Mouse (Mus musculus): ENCODE data around the gene Mgp.
"Not testable (repeated sequence)": the region's sequence is repeated elsewhere in the genome, so short reads cannot be mapped to it uniquely, and the experiment has no call there.

Mgp gene

DNA sequence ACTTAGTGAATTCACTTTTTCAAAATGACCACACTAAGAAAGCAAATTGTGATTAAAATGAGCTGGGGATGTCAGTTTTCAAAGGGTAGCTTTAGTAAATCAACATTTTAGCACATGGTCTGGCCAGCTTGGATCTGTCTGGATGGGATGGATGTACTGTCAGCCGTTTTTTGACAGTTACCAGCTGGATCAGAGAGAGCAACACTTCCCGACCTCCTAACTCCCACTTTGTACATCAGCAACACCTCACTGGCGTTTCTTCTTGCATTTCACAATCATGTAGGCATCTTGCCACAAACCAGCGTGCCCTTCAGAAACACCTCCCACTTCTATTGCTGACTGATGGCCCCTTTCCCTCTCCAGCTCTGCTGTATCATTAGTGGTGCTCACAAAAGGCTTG is 22.6 kb upstream of the Mgp start:
- DNase-seq (ENCODE audit: low spot score), result no peak

DNA sequence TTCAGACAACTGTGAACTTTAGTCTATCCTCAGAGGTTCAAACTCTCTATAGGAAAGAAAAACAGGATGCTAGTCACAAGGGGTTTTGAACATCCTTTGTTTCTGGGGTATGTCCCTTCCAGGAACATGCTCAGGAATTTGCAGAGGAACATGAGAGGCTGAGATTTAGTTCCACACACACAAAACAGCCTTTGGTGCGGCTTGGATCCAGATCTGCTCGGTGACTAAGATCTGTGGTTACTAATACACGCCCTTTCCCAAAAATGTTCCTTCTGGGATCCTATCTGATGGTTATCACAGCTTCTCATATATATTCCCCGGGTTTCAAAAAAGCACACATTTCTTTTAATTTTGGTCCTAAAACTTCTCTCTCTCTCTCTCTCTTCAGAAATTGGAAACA is 22.2 kb upstream of the Mgp start:
- no peak for DNase-seq (ENCODE audit: low spot score)

DNA sequence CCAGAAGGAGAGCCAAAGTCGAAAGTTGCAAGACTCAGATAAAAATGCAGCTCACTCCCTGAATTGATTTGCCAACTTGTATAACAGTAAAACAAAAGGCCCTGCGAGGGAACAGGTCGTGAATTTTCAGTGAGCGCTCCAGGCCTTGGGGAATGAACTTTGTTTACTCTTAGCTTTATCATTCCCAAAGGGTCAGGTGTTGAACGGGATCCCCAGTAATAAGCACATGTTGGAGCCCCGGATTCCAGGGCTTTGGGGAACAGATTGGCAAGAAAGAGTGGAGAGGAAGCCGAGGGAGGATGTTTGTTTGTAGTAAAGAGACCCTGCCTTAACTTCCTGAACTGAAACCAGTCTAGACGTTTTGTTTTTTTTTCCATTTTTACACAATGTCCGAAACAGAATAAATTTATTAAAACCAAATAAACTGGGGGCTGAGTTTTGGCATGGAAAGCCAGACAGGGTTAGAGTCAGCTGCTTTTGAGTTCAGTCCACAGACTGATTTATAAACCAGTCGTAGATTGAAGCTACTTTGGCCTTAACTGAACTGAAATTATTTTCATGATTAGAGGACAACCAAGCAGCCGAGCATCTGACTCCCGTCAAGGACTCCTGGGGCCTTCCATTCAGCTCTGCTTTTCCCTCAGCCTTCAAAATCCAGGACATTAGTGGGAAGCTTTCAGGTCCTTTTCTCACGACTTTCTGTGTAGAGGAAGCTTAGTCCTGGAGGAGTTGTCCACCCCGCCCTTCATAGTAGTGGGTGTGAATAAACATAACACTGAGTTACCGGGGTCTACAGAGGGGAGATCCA is 19.1 kb upstream of the Mgp start:
- no peak for DNase-seq (ENCODE audit: low spot score)

DNA sequence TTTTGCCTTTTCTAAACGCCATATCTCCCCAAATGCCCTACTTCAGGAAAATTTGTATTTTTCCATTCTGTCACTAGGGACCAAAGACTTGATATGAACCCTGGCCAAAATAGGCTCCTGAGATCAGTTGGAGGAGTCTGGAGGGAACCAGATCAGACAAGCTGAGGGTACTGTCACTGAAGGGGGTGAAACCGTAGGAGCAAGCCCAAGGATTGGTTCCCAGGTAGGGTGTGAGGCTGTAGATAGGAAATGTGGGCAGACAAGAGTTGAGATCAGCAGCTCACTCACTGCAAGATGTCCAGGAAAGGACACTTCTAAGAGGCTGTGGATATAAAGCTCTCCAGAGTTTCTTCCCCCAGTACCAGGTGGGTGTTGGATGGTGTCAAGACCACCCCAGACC is 16.4 kb upstream of the Mgp start:
- no peak for DNase-seq (ENCODE audit: low spot score)

DNA sequence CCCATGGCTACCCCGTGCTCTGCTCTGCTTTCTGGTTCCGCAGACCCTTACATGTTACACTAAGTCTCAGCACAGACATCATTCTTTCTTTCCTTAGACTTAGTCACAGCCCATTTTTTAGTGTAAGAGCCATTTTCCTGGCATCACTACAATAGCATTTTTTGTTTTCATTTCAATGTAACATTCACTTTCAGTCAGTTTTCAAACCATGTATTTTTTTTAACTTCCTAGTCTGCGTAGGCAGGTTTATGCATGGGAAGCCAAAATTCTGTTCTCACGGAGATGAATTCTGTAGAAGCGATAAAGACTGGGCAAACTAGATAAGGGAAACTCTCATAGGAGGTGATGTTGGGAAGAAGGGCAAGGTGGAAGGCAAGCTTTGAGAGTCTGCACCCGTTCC is 13.9 kb upstream of the Mgp start:
- DNase-seq (ENCODE audit: low spot score), result no peak

DNA sequence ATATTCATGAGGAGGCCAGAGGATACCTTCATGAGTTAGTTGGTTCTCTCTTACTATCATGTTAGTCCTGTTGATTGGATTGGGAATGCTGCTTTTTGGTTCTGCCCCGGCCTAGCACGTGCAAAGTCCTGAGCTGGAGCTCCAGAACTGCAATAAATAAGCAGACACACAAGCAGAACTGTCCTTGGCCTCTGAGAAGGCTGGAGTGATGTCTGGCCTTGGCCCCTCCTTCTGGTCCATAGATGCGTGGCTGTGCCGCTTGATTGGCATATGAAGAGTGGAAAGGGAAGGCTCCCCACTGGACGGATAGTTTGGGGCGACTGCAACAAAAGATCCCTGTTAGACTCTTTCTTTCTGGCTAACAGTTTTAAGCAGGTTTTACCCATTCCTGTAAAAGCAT is 13.4 kb upstream of the Mgp start:
- DNase-seq (ENCODE audit: low spot score), result no peak

DNA sequence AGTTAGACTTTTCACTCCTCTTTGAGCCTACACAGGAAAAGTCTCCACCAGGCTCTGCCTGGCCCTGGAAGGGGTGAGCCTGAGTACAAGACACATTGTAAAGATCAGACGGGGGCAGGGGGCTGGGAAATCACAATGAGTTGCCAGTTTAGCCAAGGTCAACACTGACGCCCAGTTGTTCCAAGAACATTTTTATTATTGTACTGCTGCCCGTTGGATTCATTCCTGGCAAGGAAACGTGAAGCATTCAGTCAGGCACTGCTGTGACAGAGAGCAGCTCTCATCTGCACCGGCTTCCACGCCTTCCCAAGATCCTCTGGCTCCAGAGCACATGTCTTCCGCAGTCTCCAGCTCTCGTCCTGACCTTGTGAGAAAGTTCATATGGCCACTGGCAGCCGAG is 12.2 kb upstream of the Mgp start:
- DNase-seq (ENCODE audit: low spot score), result peak; percentile 23

DNA sequence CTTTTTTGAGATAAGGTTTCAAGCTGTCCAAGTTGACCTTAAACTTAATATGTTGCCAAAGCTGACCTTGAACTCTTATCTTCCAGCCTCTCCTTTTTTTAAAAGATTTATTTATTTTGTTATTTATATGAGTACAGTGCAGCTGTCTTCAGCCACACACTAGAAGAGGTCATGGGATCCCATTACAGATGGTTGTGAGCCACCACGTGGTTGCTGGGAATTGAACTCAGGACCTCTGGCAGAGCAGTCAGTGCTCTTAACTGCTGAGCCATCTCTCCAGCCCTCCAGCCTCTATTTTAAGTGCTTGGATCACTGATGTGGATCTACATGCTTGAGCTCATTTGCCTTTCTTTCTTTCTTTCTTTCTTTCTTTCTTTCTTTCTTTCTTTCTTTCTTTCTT is 9.1 kb upstream of the Mgp start:
- not testable (repeated sequence) for DNase-seq (ENCODE audit: low spot score)

DNA sequence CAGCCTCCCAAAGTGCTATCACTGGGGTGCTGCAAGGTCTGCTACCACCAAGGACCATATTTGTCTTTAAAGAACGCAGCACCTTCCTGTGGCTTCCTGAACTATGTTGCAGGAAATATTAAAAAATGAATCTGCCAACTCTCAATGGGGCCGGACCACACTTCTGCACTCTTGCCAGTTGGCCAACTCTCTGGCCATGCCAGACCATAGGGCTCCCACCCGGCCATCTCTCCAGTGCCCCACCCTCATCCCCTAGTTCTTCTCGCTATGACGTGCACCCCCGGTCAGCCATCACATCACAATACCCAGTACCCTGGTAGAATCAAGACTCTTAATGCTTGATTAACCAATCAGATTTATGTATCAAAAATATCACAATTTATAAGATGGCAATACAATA is 8.3 kb upstream of the Mgp start:
- no peak for DNase-seq (ENCODE audit: low spot score)

DNA sequence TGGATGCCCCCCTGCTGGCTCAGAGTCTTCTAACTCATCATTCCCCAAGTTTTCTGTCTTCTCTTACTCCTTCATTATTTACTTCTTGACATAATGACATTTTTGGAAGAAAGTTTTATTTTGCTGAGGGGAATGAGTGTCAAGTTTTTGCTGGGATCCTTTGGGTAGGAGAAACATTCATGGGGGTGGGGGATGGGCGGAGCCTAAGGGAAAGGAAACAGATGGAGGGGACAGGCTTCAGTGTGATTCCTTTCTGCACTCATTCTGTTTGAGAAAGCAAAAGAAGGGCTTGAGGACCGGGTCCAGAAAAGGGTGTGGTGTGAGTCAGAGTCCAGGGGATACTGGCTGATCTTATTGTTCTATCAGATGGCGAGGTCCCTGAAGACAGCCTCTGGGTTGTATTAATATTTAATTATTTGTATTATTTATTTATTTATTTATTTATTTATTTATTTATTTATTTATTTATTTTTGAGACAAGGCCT is 7.8 kb upstream of the Mgp start:
- no peak for DNase-seq (ENCODE audit: low spot score)

DNA sequence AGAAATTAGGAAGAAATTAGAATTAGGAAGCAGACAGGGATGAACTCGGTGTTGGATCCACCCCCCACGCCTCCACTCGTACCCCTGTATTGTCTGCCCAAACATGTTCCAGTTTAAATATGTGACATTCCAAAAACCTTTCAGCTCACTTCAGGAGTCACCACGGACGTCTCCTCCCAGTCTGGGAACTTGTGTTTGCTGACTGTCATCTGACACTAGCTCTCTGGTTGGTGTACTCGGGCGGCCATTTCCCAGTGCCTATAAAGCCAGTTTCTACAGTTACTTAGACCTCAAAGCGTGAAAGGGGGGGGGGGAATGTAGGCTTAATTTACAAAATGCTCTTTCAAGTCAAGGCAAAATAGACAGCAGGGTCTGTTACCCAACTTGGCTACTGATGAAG is 6.1 kb upstream of the Mgp start:
- no peak for DNase-seq (ENCODE audit: low spot score)

DNA sequence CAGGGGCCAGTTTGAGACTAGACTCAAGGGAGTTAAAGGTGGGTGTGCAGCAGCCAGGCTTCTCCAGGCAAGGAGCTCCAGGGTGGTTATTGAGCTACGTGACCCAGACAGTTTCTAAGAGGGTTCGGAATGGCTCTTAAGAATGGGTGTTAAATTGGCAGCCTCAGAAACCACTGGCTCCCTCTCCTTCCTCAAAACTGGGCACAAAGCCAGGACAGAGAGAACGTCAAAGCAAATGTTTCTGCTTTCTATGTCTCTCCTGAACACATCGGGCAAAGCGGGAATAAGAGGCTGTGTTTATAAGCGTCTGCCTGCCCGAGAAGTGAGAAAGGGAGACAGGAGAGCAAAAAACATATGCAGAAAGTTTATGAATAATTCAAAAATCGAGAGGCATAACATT is 1.0 kb downstream of the Mgp start:
- DNase-seq (ENCODE audit: low spot score), result no peak

DNA sequence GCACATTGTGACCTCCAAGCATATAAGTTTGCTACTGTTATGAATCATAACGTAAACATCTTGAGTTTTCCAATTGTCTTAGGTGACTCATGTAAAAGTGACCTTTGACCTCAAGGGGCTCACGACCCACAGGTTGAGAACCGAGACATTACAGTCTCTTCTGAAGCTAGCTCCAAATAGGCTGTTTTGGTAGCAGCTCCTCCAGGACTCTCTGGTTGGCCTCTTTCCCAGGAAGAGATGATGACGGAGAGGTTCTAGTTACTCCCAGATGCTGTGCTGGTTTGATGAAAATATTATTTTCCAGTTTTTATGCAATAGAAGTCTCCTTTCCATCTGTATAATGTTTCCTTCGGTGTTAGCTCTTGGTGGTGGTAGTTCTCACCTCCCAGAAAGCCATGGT is 6.7 kb downstream of the Mgp start:
- no peak for DNase-seq (ENCODE audit: low spot score)

DNA sequence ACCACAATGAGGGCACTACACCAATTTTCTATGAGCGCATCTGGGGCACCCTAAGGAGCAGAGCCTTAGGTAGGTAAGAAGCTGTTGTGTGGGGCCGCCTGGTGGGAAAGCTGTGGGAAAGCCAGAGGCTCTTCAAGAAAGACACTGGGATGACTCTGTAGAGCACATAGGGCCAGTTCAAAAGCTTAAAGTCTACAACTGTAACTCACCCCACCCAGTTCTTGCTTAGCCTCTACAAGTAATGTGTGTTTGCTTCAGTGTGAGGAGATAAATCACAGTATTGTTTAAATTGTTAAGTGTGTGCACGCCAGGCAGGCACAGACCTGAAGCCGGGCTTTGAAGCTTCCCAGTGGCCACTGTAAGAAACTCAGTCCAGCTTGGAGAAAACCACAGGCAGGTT is 9.5 kb downstream of the Mgp start:
- no peak for DNase-seq (ENCODE audit: low spot score)

DNA sequence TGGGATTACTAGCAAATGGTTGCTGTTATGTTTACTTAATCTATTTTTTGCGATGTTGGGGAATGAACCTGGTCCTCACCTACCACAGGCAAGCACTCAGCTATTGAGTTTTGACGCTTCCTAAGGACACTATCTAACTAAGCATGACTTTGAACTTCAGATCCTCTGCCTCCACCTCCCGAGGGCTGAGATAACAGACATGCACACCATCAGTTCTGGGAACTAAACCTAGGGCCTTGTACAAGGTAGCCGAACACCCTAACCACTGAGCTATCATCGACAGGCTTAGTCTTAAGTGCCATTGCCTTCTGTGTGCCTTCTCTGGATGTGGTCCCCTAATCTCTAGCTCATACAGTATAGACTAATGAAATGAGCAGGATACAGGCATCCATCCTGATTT is 10.3 kb downstream of the Mgp start:
- no peak for DNase-seq (ENCODE audit: low spot score)

DNA sequence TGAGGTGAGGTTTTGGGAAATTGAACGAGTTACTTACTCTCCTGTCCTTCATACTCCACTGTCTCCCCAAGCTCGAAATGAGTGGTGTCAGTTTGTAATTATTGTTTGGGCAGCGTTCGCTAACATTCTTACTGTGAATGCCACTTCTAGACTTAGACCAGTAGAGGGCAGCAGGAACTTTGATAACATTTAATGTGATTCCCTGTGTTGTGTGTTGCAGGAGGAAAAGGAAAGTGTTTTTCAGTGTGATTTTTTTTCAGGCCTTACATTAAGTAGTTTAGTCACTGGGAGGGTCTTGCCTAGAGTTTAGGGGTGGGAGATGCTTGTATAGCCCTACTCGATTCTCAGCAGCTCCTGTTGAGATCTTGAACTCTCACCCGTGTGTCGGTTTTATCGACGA is 14.6 kb downstream of the Mgp start:
- no peak for DNase-seq (ENCODE audit: low spot score)

DNA sequence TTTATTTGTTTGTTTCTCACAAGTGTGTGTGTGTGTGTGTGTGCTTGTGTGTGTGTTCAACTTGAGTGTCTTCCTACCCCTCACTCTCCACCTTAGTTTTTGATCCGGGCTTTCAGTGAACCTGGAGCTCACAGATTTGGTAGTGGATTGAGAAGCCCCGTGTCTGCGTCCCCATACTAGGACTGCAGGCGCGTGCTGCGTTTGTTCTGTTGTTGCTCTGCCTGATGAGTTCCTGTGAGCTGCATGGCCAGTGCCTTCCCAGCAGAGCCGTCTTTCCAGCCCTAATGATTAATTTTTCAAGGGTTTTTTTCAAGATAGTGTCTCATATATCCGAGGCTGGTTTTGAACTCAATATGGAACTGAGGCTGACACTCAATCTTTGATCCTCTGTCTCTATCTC is 17.2 kb downstream of the Mgp start:
- no peak for DNase-seq (ENCODE audit: low spot score)

DNA sequence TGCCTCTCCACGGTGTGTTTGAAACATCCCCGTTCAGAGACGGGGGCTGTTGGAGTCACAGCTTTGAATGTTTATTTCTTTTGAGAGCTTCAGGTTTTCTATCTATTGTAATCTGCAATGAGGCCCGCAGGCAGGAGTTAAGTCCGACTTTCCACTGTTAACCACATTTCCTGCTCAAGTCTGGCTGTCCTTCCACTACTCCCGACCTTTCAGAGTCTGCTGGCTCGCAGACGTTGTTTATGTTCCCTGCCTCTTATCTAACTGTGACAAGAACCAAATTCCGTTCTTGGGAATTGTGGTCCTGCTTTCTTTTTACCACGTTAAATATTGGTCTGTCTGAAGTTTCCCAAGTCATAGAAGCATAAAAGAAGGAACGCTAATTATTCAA is 17.8 kb downstream of the Mgp start:
- DNase-seq (ENCODE audit: low spot score), result no peak

DNA sequence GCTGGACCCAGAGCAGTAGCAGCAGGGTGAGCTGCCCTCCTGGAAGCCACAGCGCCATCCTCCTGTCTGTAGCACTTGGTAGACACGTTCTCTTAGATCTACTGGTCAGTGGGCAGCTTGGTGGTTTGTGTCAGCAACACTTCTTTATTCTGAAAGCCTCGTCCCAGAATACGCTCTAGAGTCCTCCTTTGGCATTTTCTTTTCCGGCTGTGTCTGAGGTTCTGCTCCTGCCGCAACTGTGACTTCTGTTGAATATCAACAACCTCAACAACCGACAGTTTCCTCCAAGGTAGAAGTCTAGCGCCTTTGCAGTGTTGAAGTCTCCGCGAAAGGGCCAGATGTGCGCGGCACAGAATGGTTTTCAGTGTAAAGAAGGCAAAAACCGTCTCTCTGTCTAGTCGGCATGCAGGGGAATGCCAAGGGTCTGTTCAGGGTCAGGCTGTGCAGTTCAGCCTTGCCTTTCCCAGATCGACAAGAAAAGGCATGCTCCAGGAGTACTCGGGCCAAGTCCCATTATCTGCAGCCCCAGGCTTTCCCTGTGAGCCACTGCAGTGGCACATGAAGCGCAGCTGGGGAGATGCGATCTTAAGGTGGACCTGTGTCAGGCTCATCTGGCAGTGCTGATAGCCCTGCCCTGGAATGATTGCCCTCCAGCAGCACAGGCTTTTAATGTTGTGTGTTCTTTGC is 18.3 kb downstream of the Mgp start, which contains the start of gene Art4:
Art4 (minus strand) TSS at position 548 of the 687 bp plus-strand sequence.
- no peak for DNase-seq (ENCODE audit: low spot score)

DNA sequence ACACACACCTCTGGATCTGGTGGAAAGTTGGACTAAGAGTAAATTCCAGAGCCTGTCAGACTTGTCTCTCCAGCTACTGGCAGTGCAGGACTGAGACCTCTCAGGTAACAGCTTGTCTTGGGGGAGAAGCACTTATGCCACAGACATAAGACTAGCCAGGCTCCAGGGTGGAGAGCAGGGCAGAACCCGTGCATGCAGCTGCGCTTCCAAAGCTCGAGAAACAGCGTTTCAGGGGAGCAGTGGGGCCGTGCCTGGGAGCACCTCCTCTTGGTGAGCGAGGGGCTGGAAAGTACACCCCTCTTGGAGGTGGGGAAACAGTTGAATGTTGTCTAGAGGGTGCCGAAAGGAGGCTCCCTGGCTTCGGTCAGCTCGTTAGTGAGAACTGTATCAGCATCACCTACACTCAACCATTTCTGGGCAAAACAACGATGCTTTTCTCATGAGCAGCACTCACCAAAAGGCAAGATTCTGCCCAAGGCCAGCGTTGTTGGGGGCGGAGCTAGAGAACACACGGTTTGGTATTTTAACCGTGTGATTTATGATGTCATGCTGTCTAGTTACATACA is 19.5 kb downstream of the Mgp start:
- no peak for DNase-seq (ENCODE audit: low spot score)

DNA sequence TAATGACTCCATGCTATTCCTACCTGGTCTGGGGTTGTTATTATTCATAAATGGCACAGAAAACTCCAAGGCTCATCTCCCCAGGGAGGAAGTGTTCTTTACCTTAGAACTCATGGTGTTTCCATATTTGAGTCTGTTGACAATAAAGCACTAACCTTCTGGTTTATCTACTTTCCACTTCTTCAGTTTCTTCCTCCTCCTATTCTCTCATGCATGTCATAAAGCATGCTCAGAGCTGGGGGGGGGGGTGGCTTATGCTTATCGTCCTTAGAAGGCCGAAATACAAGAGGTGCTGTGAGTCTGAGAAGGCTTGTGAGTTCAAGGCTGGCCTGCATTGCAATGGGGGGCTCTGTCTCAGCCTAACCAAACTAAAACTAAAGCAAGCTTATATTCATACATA is 20.4 kb downstream of the Mgp start:
- DNase-seq (ENCODE audit: low spot score), result no peak

DNA sequence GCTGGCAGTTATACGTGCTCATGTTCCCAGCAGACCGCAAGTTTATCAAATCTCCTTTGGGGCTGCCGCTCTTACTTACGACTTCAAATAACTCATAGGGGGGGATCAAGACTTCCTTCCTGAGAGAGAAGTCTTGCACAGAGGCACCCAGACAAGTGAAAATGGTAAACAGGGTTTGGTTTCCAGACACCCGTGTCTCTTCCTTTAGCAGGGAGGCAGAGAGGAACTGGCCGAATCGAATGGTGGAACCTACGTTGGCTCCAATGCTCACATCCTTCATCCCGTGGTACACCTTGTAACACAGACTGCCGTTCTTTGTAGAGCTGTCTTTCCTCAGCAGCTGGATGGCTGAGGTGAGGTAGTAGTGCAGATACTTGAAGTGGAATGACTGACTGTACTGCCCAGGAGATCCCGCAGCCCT is 21.3 kb downstream of the Mgp start:
- no peak for DNase-seq (ENCODE audit: low spot score)

DNA sequence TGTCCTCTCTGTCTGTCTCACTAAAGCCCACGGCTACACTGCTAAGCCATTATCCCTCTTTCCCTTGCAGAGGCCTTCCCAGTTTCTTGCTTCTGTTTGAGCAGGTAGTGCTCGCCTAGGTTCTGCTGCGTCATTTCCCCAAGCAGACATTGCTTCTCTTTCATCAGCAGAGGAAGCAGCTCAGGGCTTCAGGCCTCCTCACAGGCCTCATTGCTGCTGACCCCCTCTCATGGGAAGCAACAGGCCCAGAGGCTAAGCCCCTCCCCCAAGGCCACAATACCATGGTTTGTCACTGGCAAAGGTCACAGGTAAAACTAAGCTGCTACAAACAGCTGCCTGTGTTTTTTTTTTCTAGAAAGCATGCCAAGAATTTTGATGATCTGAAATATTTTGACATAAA is 22.9 kb downstream of the Mgp start:
- DNase-seq (ENCODE audit: low spot score), result no peak

Measured in urinary bladder, postnatal 25 days (tissue).